Mouse (Mus musculus) stomach, embryonic 14.5 days (tissue): Measurements from ENCODE around the gene Slc51a. TPM values are rescaled to one million over a fixed set of nuclear protein-coding genes. Genes with fewer than 3 reads are reported as not detected.

Experiments used
- ATAC-seq: fragments of 200-750 bp; cut with Nextera tagmentation; 2 replicates; pipeline ENCODE4 v1.8.0; 2017; ENCODE audit warnings: low read depth, moderate TSS enrichment; ENCODE audit not compliant: insufficient number of reproducible peaks, insufficient read depth, low FRiP score
- H3K27ac ChIP-seq: fragments of 300-500 bp; sonication (generic); 2 replicates; pipeline ENCODE4 v1.5.1; 2014; ENCODE audit warnings: mild to moderate bottlenecking, low read length, moderate library complexity, mixed read lengths
- H3K27me3 ChIP-seq: fragments of 300-500 bp; sonication (generic); 2 replicates; pipeline ENCODE4 v1.6.1; 2014; ENCODE audit warnings: low read length, control low read depth, mixed read lengths; ENCODE audit not compliant: control insufficient read depth, insufficient read depth
- H3K36me3 ChIP-seq: fragments of 300-500 bp; sonication (generic); 2 replicates; pipeline ENCODE4 v1.6.1; 2014; ENCODE audit warnings: mild to moderate bottlenecking, control low read depth, low read length, moderate library complexity, mixed read lengths; ENCODE audit not compliant: control insufficient read depth, insufficient read depth
- H3K4me1 ChIP-seq: fragments of 300-500 bp; sonication (generic); 2 replicates; pipeline ENCODE4 v1.6.1; 2014; ENCODE audit warnings: low read length, control low read depth, mixed read lengths; ENCODE audit not compliant: control insufficient read depth, insufficient read depth
- H3K4me2 ChIP-seq: fragments of 300-500 bp; sonication (generic); replicated peaks from 2 replicates; pipeline ENCODE4 v1.6.1; 2014; ENCODE audit warnings: low read depth, low read length, control low read depth
- H3K4me3 ChIP-seq: fragments of 300-500 bp; sonication (generic); 2 replicates; pipeline ENCODE4 v1.5.1; 2014; ENCODE audit warnings: low read depth, low read length, control low read depth
- H3K9ac ChIP-seq: fragments of 300-500 bp; sonication (generic); replicated peaks from 2 replicates; pipeline ENCODE4 v1.6.1; 2014; ENCODE audit warnings: low read depth, mild to moderate bottlenecking, control low read depth, low read length, moderate library complexity, mixed read lengths
- H3K9me3 ChIP-seq: fragments of 300-500 bp; sonication (generic); 2 replicates; pipeline ENCODE4 v1.6.1; 2016; ENCODE audit warnings: low read depth, low read length, control low read depth; ENCODE audit not compliant: control insufficient read depth
- WGBS: fragments of 180-500 bp; shearing (Covaris S2); extraction: QIAGEN DNeasy Blood & Tissue Kit; methylation state at CpG from one replicate; pipeline ENCODE4 v1.1.7; 2014; 5-methylcytosine and 5-hydroxymethylcytosine counted together
- polyA plus RNA-seq: library from polyadenylated mRNA; unstranded; fragments of >200 nt; fragmentation: Nextera tagmentation; extraction: Ambion mirVana; gene quantifications from 2 replicates; pipeline ENCODE4 v1.2.1, GENCODE M21; 2014

Slc51a gene
- polyA plus RNA-seq, 1 experiment from 2014 or later = 2.7 TPM

DNA sequence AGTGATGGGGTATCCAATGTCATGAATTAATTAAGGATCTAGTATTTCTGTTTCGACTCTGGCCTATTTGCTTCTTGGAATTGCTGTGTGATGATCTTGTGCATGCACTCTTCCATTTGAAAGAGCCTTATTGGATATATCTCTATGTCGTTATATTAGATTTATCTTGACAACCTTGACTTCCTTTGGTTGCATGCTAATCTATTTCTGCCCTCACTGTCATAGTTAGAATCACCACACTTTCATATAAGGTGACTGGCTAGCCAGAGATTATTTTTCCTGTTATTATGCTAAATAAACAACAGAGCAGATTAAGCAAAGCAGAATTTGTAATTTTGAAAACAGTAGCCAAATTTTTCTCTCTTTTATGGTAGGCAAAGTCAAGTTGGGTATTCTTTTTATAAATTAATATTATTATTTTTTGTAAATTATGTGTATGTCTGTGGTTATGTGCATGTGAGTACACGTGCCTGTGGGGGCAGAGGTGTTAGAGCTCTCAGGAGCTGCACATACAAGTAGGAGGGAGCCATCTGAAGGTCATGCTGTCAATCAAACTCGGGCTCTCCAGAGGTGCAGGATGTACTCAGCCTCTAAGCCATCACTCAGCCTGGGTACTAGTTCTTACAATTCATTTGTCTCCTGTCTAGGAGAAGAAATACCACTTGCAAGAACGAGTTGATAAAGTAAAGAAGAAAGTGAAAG is 18.1 kb downstream of the Slc51a start:
- no peak for ATAC-seq
- Histone ChIP-seq H3K9me3 (no peaks in the 10 kb centered on the region), H3K9ac (no peak overlapping the region), H3K4me3 (no peak overlapping the region), H3K4me1 (no peaks in the 10 kb centered on the region), H3K27me3 (no peaks in the 10 kb centered on the region), H3K4me2 (no peak overlapping the region), H3K27ac (no peak overlapping the region), H3K36me3 (peaks cover 7% of the 10 kb centered on the region; the same call in 1 of the 2 replicates)
- 72% methylated on average over 5 of the region's 5 CpGs for whole genome bisulfite sequencing

DNA sequence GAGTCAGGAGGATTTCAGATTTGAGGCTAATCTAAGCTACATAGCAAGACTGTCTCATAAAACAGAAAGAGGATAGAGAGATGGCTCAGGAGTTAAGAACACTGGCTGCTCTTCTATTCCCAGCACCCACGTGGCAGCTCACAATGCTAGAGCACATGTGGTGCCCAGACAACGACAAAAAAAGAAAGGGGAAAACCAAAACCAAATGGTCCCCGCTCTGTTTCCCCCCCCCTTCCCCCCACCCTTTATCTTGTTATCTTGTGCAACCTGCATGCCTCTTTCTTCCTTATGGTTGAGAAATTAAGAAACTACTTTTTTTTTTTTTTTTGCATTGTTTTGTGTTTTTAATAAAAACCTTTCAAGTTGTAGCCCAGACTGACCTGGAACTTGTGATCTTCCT is 19.2 kb downstream of the Slc51a start:
- Histone ChIP-seq H3K27me3 (no peaks in the 10 kb centered on the region), H3K4me2 (no peak overlapping the region), H3K36me3 (peaks cover 7% of the 10 kb centered on the region; the same call in 1 of the 2 replicates), H3K4me1 (no peaks in the 10 kb centered on the region), H3K9me3 (no peaks in the 10 kb centered on the region), H3K9ac (no peak overlapping the region), H3K27ac (no peak overlapping the region), H3K4me3 (no peak overlapping the region)
- no peak for ATAC-seq
- WGBS = 83% methylated on average over 3 of the region's 3 CpGs

GRCm38 (mm10) chr16:32464908-32465307 is 22.8 kb downstream of the Slc51a start:
- Histone ChIP-seq H3K9me3 (no peaks in the 10 kb centered on the region), H3K9ac (no peak overlapping the region), H3K4me3 (no peak overlapping the region), H3K36me3 (peaks cover 5% of the 10 kb centered on the region; the same call in 1 of the 2 replicates), H3K4me1 (no peaks in the 10 kb centered on the region), H3K4me2 (no peak overlapping the region), H3K27ac (no peak overlapping the region), H3K27me3 (no peaks in the 10 kb centered on the region)
- 0% methylated on average over 1 of the region's 1 CpGs for WGBS
- no peak for ATAC-seq

DNA sequence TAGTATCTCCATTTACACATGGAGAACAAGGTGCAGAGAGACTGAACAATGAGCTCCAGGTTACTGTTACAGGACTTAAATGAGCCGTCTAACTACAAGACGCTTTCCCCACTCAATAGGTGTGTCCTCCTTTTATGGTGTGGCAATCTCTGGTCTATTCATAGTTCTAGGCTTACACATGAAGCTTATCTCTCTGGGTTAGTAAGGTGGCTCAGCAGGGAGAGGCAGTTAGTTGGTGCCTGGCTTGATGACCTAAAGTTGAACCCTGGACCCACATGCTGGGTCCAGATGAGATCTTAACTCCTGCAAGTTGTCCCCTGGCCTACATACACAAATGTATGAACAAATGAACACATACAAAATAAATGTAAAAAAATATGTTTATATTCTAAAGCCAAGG is 24.3 kb downstream of the Slc51a start:
- H3K4me3 ChIP-seq = no peak overlapping the region
- H3K9me3 ChIP-seq = no peaks in the 10 kb centered on the region
- 81% methylated on average over 2 of the region's 2 CpGs for WGBS
- no peak overlapping the region for H3K4me2 ChIP-seq
- peak; percentile 63; the same call in 1 of the 2 replicates for ATAC-seq
- peaks cover 3% of the 10 kb centered on the region; the same call in 1 of the 2 replicates for H3K36me3 ChIP-seq
- H3K27me3 ChIP-seq = no peaks in the 10 kb centered on the region
- H3K4me1 ChIP-seq = no peaks in the 10 kb centered on the region
- no peak overlapping the region for H3K27ac ChIP-seq
- H3K9ac ChIP-seq = no peak overlapping the region

GRCm38 (mm10) chr16:32462950-32463349 is 24.7 kb downstream of the Slc51a start:
- Histone ChIP-seq H3K9ac (no peak overlapping the region), H3K4me2 (no peak overlapping the region), H3K36me3 (peaks cover 3% of the 10 kb centered on the region; the same call in 1 of the 2 replicates), H3K27me3 (no peaks in the 10 kb centered on the region), H3K4me1 (no peaks in the 10 kb centered on the region), H3K4me3 (no peak overlapping the region), H3K9me3 (no peaks in the 10 kb centered on the region), H3K27ac (no peak overlapping the region)
- ATAC-seq = no peak
- 94% methylated on average over 16 of the region's 16 CpGs for WGBS

- H3K4me2 ChIP-seq = no peak overlapping the region
- 0 out of 2 replicates have a peak, but pooled peaks cover 3% of the 10 kb centered on the region for H3K36me3 ChIP-seq
- WGBS = 83% methylated on average over 5 of the region's 5 CpGs
- H3K4me3 ChIP-seq = no peak overlapping the region
- no peak overlapping the region for H3K9ac ChIP-seq
- H3K27ac ChIP-seq = no peak overlapping the region
- H3K9me3 ChIP-seq = no peaks in the 10 kb centered on the region
- H3K27me3 ChIP-seq = no peaks in the 10 kb centered on the region
- no peak for ATAC-seq
- H3K4me1 ChIP-seq = no peaks in the 10 kb centered on the region
These were observed 26.0 kb downstream of the Slc51a start for GRCm38 (mm10) chr16:32461713-32462112.

- Histone ChIP-seq H3K4me1 (no peaks in the 10 kb centered on the region), H3K27me3 (no peaks in the 10 kb centered on the region), H3K36me3 (0 out of 2 replicates have a peak, but pooled peaks cover 3% of the 10 kb centered on the region), H3K27ac (no peak overlapping the region), H3K9me3 (no peaks in the 10 kb centered on the region), H3K4me3 (no peak overlapping the region), H3K4me2 (no peak overlapping the region), H3K9ac (no peak overlapping the region)
- ATAC-seq = no peak
- 65% methylated on average over 4 of the region's 4 CpGs for WGBS
These were observed 27.2 kb downstream of the Slc51a start for GRCm38 (mm10) chr16:32460518-32460917.

- WGBS = 61% methylated on average over 10 of the region's 10 CpGs
- Histone ChIP-seq H3K4me3 (no peak overlapping the region), H3K27me3 (no peaks in the 10 kb centered on the region), H3K4me1 (no peaks in the 10 kb centered on the region), H3K9ac (no peak overlapping the region), H3K36me3 (no peaks in the 10 kb centered on the region), H3K27ac (no peak overlapping the region), H3K9me3 (no peaks in the 10 kb centered on the region), H3K4me2 (no peak overlapping the region)
- no peak for ATAC-seq
These were observed 29.9 kb downstream of the Slc51a start for GRCm38 (mm10) chr16:32457589-32458386.
